Mouse (Mus musculus): ENCODE results near the gene Gm39566. TPM values are rescaled to one million over a fixed set of nuclear protein-coding genes. Genes with fewer than 3 reads are reported as not detected.
A peak's percentile ranks its signal among the peaks of the same experiment; 100 is the strongest.

The Gm39566 gene
- total RNA-seq, 2 experiments from 2014 or later = not detected

DNA sequence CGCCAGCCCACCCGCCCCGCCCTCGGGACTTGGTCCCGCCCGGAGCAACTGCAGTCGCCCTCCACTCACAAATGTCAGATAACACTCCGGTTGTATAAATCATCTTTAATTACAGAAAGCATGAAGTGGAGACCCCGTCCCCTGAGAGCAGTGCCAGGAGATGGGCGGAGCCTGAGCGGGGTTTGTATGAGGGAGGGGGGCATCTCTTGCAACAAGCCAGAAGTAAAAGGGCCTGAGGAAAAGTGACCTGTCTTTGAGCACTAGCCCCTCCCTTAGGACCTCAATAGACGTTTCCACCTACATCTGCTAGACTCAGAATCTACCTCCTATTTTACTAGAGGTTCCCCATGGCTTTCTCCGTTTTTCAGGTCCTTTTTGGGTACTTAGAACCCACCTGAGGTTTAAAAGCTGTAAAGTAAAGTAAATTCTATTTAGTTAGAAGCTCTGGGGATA lies 19.1 kb downstream of the Gm39566 start:
- no peak for DNase-seq

DNA sequence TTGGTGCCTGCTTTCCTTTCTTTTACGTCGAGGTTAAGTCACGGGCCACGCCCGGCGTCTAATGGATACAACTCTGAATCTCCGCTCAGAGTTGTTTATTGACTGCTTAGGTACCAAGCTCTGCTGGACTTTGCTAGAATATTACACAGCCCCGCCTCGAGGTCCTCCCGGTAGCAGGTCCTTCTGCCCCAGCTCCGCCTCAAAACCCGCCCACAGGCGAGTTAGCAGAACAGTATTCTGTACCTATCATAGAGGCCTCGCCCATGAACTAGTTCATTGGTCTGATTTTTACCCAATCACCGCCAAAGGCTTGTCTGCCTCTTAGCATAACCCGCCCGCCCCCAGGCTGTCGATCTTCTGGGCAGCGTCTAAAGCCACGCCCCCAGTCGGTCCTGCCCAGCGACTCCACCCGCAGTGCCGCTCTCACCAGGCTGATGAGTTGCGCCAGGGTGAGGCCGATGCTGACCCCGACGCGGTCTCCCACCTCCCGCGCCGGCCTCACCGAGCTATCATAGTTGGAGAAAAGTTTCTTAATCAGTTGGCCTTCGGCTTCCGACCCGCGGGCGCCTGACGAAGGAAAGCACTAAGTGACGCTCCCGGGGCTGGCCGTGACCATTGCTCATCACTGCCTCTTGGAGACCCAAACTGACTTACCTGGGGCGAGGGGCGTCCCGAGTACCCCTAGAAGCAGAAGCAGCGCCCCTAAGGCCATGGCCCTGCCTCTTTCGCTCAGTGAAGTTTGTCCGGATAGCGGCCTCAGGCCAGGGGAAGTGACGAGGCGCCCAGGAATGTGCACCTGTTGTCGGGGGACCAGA lies 19.7 kb downstream of the Gm39566 start, which contains the start of gene Chrnb1:
Gene Chrnb1, minus strand, starts transcription at position 776 of the 815 bp plus-strand sequence.
- DNase-seq = peak; percentile 96

DNA sequence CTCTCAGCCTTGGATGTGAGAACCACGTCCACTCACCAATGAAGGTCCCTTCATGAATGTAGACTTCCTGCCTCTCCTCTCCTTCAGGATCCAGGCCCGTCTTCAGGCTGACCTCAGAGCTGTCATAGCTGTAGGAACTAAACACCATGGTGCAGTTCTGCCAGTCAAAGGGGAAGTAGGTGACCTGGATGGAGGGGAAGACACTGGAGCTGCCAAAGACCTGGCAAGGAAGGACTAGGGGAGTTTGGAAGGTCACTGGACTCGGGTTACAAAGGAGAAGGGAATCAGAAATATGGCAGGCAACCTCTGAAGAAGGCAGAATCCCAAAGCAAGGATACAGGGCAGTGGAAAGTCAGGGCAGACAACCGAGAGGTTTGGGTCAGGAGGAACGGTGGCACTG lies 21.7 kb downstream of the Gm39566 start:
- DNase-seq = no peak

DNA sequence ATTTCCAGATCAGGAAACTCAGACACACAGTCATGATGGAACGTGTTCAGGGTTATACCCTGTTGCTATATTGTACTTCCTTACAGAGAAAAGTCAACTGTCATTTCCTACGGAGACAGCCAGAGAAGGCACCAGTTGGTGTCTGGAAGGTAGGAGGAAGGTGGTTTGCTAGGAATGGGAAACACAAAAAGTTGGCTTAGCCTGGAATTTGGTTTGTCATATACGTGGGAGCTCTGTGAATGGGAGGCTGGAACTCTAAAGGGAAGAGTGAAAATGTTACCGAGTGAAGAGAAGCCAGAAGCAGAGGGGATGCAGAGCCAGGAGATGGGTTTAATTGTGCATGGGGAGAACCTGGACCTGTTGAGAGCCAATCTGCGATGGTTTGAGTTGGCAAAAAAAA lies 23.7 kb downstream of the Gm39566 start:
- DNase-seq = no peak

GRCm38 (mm10) chr11:69789431-69789830 lies 25.7 kb downstream of the Gm39566 start:
- no peak for DNase-seq

GRCm38 (mm10) chr11:69787306-69787705 lies 27.8 kb downstream of the Gm39566 start:
- DNase-seq = no peak

DNA sequence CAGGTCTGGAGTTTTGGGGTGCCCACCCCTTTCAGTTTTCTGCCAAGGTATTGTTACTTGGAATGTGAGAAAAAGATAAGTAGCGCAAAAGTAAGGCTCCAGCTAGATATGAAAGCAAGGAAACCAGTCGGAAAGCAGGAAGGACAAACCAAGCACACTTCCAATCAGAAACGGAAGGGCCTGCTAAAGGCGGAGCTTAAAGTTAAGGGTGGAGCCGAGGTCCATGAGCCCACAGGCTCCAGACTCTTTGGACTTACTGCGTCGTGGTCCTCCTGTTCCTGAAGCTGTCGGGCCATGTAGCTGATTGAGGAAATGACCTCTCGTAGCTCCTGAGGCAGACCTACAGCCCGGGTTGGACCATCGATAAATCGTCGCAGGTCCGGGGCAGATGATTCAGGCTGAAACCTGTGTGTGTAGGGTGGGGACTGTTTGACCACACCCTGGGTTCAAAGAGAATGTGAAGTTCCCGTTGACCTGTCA lies 30.3 kb downstream of the Gm39566 start:
- DNase-seq = no peak

DNA sequence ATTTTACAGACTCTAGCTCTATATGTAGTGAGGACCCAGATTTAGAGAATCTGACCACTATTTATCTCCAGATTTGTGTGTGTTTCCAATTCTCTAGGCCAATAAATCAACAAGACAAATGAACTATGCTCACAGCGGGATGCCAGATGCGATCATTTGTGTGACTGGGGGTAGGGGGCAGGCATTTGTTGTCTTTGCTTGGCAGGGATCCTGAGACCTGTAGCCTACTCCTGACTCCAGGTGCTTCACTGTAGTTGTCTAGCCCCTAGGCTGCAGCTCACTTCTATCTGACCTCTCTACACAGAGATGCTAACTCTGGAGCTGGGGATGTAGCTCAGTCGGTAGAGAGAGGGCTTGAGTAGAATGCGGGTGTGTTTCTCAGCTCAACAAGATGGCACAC lies 33.3 kb downstream of the Gm39566 start:
- no peak for DNase-seq

GRCm38 (mm10) chr11:69778985-69779384 lies 36.1 kb downstream of the Gm39566 start:
- DNase-seq = no peak

- no peak for DNase-seq
These were observed 36.7 kb downstream of the Gm39566 start for GRCm38 (mm10) chr11:69778258-69778982.

- no peak for DNase-seq
These were observed 37.4 kb downstream of the Gm39566 start for GRCm38 (mm10) chr11:69777504-69778257.

- no peak for DNase-seq
These were observed 38.6 kb downstream of the Gm39566 start for GRCm38 (mm10) chr11:69776488-69776887.

DNA sequence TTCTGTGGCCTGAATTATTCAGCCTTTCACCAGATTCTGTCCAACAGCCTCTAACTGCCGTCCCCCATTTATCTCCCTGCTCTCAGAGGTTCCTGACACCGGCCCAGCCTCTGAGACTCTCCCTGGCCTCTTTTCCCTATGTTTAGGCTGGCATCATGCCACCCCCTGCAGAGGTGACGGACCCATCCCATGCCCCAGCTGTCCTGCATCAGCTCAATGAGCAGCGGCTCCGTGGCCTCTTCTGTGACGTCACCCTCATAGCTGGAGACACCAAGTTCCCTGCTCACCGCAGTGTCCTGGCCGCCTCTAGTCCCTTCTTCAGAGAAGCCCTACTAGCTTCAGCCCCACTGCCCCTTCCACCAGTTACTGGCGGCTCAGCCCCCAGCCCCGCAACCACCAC lies 39.4 kb downstream of the Gm39566 start:
- DNase-seq = no peak

- no peak for DNase-seq
These were observed 40.1 kb downstream of the Gm39566 start for GRCm38 (mm10) chr11:69774961-69775360.

- DNase-seq = no peak
These were observed 47.5 kb downstream of the Gm39566 start for GRCm38 (mm10) chr11:69767625-69767909.

GRCm38 (mm10) chr11:69766872-69767624 lies 48.0 kb downstream of the Gm39566 start:
- DNase-seq = no peak

- DNase-seq = peak; percentile 80
These were observed 48.9 kb downstream of the Gm39566 start for GRCm38 (mm10) chr11:69766126-69766609.

DNA sequence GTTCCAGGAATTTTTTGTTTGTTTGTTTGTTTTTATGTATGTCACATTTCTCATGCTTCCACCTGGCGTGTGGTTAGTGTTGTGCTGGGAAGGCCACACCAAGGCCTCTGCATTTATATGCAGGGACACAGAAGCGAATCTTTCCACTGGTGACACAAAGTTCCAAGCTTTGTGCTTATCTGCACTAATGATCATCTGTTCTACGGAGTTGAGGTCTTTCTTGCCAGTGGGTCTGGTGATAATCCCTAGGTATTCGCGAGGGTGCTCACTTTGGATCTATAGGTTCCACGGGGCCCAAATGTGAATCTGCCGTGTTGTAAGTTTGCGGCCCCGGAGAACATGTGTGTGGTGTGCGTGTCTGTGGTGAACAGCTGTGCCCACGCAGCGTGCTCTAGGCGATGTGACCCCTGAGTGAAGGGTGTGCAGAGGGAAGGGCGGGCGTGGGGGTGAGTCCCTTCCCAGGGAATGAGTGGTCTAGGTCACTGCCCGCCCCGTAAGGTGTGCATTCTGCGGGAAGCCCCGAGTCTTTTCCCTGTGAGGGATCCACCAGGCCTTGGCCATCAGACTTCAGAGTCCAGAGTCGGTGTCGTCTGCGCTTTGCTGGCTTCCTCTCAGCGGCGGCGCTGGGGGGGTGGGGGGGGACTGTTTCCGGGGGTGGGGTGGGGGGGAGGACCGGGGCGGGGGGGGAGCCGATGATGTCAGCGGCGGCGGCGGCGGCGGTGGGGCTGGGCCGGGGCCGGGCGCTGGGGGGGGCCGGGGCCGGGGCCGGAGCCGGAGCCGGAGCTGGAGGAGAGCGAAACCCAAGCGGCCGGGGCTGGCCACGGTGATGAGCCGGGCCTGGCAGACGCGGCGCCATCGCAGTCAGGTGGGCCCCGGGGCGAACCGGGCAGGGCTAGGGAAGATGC lies 49.6 kb downstream of the Gm39566 start, which contains the start of gene Zbtb4:
Gene Zbtb4, plus strand, starts transcription at position 692 of the 905 bp plus-strand sequence.
- DNase-seq = peak; percentile 63

- DNase-seq = no peak
These were observed 51.5 kb downstream of the Gm39566 start for GRCm38 (mm10) chr11:69763551-69763950.

DNA sequence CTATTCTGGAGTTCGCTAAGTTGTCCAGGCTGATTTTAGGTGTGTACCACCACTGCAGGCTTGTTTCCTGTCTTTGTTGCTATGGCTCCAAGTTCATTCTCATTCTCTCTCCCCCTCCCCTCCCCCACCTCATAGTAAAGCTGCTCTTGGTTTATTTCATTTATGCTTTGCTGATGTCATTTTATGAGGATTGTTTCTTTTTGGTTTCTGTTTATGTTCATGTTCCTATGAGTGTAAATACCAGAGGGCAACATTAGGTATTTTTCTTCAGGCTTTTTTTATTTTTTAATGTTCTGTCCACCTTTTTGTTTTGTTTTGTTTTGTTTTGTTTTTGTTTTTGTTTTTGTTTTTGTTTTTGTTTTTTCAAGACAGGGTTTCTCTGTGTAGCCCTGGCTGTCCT lies 53.2 kb downstream of the Gm39566 start, which contains the start of gene Slc35g3:
Gene Slc35g3, minus strand, starts transcription at position 101 of the 400 bp plus-strand sequence.
- no peak for DNase-seq
